Mouse (Mus musculus) intestine, embryonic 15.5 days (tissue): Measurements from ENCODE around the gene Slc20a1. TPM values are rescaled to one million over a fixed set of nuclear protein-coding genes. Genes with fewer than 3 reads are reported as not detected.

Source experiments
- ATAC-seq: fragments of 200-750 bp; cut with Nextera tagmentation; 2 replicates; pipeline ENCODE4 v1.8.0; 2017; ENCODE audit warnings: moderate TSS enrichment, moderate library complexity
- H3K27ac ChIP-seq: fragments of 300-500 bp; sonication (generic); 2 replicates; pipeline ENCODE4 v1.5.1; 2015; ENCODE audit warnings: mild to moderate bottlenecking, inconsistent platforms
- H3K27me3 ChIP-seq: fragments of 300-500 bp; sonication (generic); replicated peaks from 2 replicates; pipeline ENCODE4 v1.6.1; 2015; ENCODE audit warnings: inconsistent platforms
- H3K36me3 ChIP-seq: fragments of 300-500 bp; sonication (generic); 2 replicates; pipeline ENCODE4 v1.6.1; 2015; ENCODE audit warnings: inconsistent platforms
- H3K4me1 ChIP-seq: fragments of 300-500 bp; sonication (generic); replicated peaks from 2 replicates; pipeline ENCODE4 v1.6.1; 2015; ENCODE audit warnings: inconsistent platforms
- H3K4me2 ChIP-seq: fragments of 300-500 bp; sonication (generic); replicated peaks from 2 replicates; pipeline ENCODE4 v1.6.1; 2015; ENCODE audit warnings: mild to moderate bottlenecking, inconsistent platforms
- H3K4me3 ChIP-seq: fragments of 300-500 bp; sonication (generic); replicated peaks from 2 replicates; pipeline ENCODE4 v1.5.1; 2015; ENCODE audit warnings: inconsistent platforms
- H3K9ac ChIP-seq: fragments of 300-500 bp; sonication (generic); 2 replicates; pipeline ENCODE4 v1.6.1; 2015; ENCODE audit warnings: inconsistent platforms
- H3K9me3 ChIP-seq: fragments of 300-500 bp; sonication (generic); 2 replicates; pipeline ENCODE4 v1.6.1; 2016; ENCODE audit warnings: inconsistent platforms
- WGBS: fragments of 180-500 bp; shearing (Covaris S2); methylation state at CpG from one replicate; pipeline ENCODE4 v1.1.7; 2015; 5-methylcytosine and 5-hydroxymethylcytosine counted together
- polyA plus RNA-seq: library from polyadenylated mRNA; unstranded; fragments of >200 nt; fragmentation: Nextera tagmentation; extraction: Ambion mirVana; gene quantifications from 2 replicates; pipeline ENCODE4 v1.2.1, GENCODE M21; 2015

The Slc20a1 gene
- polyA plus RNA-seq, 1 experiment from 2014 or later, result 35.4 TPM

DNA sequence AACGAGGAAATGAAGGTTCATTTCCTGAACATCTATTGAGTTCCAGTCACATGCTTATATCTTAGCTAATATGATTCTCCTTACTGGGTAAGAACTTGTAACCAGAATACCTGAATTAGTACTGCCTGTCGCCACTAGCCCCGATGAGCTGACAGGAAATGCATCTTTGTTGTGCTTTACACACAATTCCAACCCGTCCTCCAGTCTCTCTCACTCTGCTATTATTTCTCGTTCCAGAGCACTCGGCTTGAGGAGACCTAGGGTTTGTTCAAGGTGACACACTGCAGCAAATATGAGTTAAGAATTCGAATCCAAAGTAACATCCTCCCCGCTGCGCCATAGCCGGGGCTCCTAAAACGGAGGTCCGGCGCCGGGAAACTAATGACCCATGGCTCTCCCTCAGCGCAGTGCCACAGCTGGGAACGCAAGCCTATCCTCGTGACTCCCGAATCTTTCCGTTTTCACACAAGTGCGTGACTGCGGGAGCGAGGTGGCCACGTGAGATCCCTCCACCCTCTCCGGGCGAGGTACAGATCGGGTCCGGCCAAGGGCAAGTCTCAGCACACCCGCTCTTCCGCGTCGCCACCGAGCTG is 625 bp upstream of the Slc20a1 start:
- peak overlapping the region; percentile 84 for H3K4me3 ChIP-seq
- peak overlapping the region; percentile 89 for H3K4me2 ChIP-seq
- ATAC-seq, result no peak
- H3K9me3 ChIP-seq, result no peaks in the 10 kb centered on the region
- H3K27me3 ChIP-seq, result no peaks in the 10 kb centered on the region
- H3K36me3 ChIP-seq, result no peaks in the 10 kb centered on the region
- H3K9ac ChIP-seq, result peak overlapping the region; percentile 70
- peak overlapping the region; percentile 66 for H3K27ac ChIP-seq
- peaks cover 3% of the 10 kb centered on the region; the same call in 1 of the 2 replicates for H3K4me1 ChIP-seq
- WGBS, result under 1% methylated on average over 32 of the region's 32 CpGs

DNA sequence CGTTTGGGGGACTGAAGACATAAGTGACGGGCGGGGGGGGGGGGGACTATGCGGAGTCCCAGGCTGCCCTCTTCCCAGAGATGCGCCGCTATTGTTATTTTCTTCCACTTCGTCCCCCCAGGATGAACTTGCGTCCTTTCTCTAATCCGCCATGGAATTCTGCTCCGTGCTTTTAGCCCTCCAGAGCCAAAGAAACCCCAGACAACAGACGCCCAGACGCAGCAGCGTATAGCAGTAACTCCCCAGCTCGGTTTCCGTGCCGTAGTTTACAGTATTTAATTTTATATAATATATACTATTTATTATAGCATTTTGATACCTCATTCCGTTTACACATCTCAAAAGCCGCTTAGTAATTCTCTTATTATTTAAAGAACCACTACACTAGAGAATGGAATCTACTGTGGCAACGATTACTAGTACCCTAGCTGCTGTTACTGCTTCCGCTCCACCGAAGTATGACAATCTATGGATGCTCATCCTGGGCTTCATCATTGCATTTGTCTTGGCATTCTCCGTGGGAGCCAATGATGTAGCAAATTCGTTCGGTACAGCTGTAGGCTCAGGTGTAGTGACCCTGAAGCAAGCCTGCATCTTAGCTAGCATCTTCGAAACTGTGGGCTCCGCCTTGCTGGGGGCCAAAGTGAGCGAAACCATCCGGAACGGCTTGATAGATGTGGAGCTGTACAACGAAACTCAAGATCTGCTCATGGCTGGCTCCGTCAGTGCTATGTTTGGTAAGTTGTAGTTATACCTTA is 943 bp downstream of the Slc20a1 start:
- H3K4me3 ChIP-seq, result peak overlapping the region; percentile 84
- H3K36me3 ChIP-seq, result no peaks in the 10 kb centered on the region
- H3K9ac ChIP-seq, result peak overlapping the region; percentile 93
- H3K9me3 ChIP-seq, result no peaks in the 10 kb centered on the region
- H3K4me2 ChIP-seq, result peak overlapping the region; percentile 57
- peak overlapping the region; percentile 92; the same call in 1 of the 2 replicates for H3K27ac ChIP-seq
- H3K4me1 ChIP-seq, result peaks cover 3% of the 10 kb centered on the region; the same call in 1 of the 2 replicates
- ATAC-seq, result no peak
- no peaks in the 10 kb centered on the region for H3K27me3 ChIP-seq
- 9% methylated on average over 29 of the region's 31 CpGs for WGBS

- Histone ChIP-seq H3K9me3 (no peaks in the 10 kb centered on the region), H3K4me3 (no peak overlapping the region), H3K9ac (no peak overlapping the region), H3K4me2 (no peak overlapping the region), H3K27ac (no peak overlapping the region), H3K27me3 (no peaks in the 10 kb centered on the region), H3K4me1 (no peaks in the 10 kb centered on the region; the same call in 1 of the 2 replicates), H3K36me3 (peaks cover 25% of the 10 kb centered on the region)
- no peak for ATAC-seq
- WGBS, result 78% methylated on average over 6 of the region's 6 CpGs
These were observed 6.4 kb downstream of the Slc20a1 start for GRCm38 (mm10) chr2:129205000-129205399.

GRCm38 (mm10) chr2:129206824-129207223 is 8.3 kb downstream of the Slc20a1 start:
- Histone ChIP-seq H3K9ac (no peak overlapping the region), H3K27me3 (no peaks in the 10 kb centered on the region), H3K36me3 (peaks cover 25% of the 10 kb centered on the region), H3K9me3 (no peaks in the 10 kb centered on the region), H3K4me3 (no peak overlapping the region), H3K4me2 (no peak overlapping the region), H3K4me1 (no peaks in the 10 kb centered on the region), H3K27ac (no peak overlapping the region)
- 79% methylated on average over 8 of the region's 8 CpGs for WGBS
- 0 out of 2 replicates have a peak, but pooled peaks have one; percentile 6 for ATAC-seq

DNA sequence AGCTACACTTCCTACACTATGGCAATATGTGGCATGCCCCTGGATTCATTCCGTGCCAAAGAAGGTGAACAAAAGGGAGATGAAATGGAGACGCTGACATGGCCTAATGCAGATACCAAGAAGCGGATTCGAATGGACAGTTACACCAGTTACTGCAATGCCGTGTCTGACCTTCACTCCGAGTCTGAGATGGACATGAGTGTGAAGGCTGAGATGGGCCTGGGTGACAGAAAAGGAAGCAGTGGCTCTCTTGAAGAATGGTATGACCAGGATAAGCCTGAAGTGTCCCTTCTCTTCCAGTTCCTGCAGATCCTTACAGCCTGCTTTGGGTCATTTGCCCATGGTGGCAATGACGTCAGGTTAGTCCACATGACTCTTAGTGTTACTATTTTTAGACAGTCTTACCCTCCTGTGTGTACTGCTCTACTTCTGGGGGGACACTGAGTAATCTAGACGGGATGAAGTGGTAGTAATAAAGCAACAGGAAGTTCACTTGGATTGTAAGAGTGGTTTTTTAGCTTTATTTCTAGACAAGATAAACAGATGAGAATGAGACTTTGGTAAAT is 9.7 kb downstream of the Slc20a1 start:
- WGBS, result 83% methylated on average over 8 of the region's 8 CpGs
- no peaks in the 10 kb centered on the region for H3K9me3 ChIP-seq
- ATAC-seq, result no peak
- peaks cover 25% of the 10 kb centered on the region for H3K36me3 ChIP-seq
- H3K4me2 ChIP-seq, result no peak overlapping the region
- H3K27me3 ChIP-seq, result no peaks in the 10 kb centered on the region
- H3K9ac ChIP-seq, result no peak overlapping the region
- H3K4me3 ChIP-seq, result no peak overlapping the region
- no peaks in the 10 kb centered on the region for H3K4me1 ChIP-seq
- no peak overlapping the region for H3K27ac ChIP-seq

- Histone ChIP-seq H3K9ac (no peak overlapping the region), H3K4me1 (no peaks in the 10 kb centered on the region), H3K4me2 (no peak overlapping the region), H3K9me3 (no peaks in the 10 kb centered on the region), H3K27ac (no peak overlapping the region), H3K27me3 (no peaks in the 10 kb centered on the region), H3K4me3 (no peak overlapping the region), H3K36me3 (peaks cover 25% of the 10 kb centered on the region)
- ATAC-seq, result no peak
- WGBS, result 73% methylated on average over 8 of the region's 8 CpGs
These were observed 11.7 kb downstream of the Slc20a1 start for GRCm38 (mm10) chr2:129210089-129210749.

DNA sequence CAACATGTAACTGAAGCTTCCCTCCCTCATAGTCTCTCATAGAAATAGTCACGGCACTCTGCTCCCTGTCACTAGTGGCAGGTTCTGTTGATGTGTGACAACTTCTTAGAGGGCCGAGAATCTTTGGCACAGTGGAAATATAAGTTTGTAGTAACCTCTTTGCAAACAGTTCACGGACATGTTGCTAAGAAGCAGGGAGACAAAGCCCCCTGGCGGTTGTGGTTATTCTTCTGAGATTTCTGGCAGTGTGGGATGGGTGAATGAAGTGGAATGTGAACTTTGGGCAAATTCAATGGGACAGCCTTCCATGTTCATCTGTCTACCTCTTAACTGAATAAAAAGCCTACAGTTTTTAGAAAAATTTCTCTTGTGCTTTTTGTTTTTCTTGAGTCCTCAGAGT is 12.7 kb downstream of the Slc20a1 start:
- no peak overlapping the region for H3K9ac ChIP-seq
- H3K27me3 ChIP-seq, result no peaks in the 10 kb centered on the region
- H3K9me3 ChIP-seq, result no peaks in the 10 kb centered on the region
- no peak overlapping the region for H3K4me3 ChIP-seq
- H3K4me2 ChIP-seq, result no peak overlapping the region
- 76% methylated on average over 4 of the region's 4 CpGs for WGBS
- no peaks in the 10 kb centered on the region for H3K4me1 ChIP-seq
- no peak for ATAC-seq
- peaks cover 22% of the 10 kb centered on the region for H3K36me3 ChIP-seq
- no peak overlapping the region for H3K27ac ChIP-seq

- ATAC-seq, result no peak
- Histone ChIP-seq H3K4me3 (no peak overlapping the region), H3K27me3 (no peaks in the 10 kb centered on the region), H3K4me1 (no peaks in the 10 kb centered on the region), H3K9ac (no peak overlapping the region), H3K9me3 (no peaks in the 10 kb centered on the region), H3K36me3 (peaks cover 19% of the 10 kb centered on the region), H3K27ac (no peak overlapping the region), H3K4me2 (no peak overlapping the region)
- 52% methylated on average over 2 of the region's 2 CpGs for WGBS
These were observed 13.4 kb downstream of the Slc20a1 start for GRCm38 (mm10) chr2:129211957-129212356.

DNA sequence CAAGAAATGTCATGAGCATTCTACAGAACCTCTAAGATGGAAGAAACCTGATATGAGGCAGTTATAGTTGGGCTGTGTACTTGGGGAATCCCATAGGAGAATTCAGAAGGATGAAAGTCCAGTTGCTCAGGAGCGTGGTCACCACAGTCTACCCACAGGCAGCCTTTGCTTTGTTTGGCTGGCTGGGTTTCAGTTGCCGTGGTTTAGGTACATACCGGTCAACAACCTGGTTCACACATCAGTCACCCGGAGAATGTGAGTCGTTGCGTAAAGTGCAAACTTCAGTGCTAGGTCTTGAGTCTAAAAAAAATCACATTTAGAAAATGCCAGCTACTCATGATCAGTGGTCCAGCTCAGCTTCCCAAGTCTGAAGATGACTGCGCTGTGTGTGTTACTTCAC is 14.0 kb downstream of the Slc20a1 start:
- Histone ChIP-seq H3K4me2 (no peak overlapping the region), H3K36me3 (peaks cover 17% of the 10 kb centered on the region), H3K4me1 (no peaks in the 10 kb centered on the region), H3K27me3 (no peaks in the 10 kb centered on the region), H3K4me3 (no peak overlapping the region), H3K27ac (no peak overlapping the region), H3K9ac (no peak overlapping the region), H3K9me3 (no peaks in the 10 kb centered on the region)
- WGBS, result 87% methylated on average over 7 of the region's 7 CpGs
- no peak for ATAC-seq

GRCm38 (mm10) chr2:129214774-129215173 is 16.2 kb downstream of the Slc20a1 start:
- WGBS, result 86% methylated on average over 5 of the region's 5 CpGs
- ATAC-seq, result peak; percentile 65; the same call in 1 of the 2 replicates
- Histone ChIP-seq H3K4me1 (no peaks in the 10 kb centered on the region), H3K9ac (no peak overlapping the region), H3K27me3 (no peaks in the 10 kb centered on the region), H3K9me3 (no peaks in the 10 kb centered on the region), H3K4me3 (no peak overlapping the region), H3K27ac (no peak overlapping the region), H3K4me2 (no peak overlapping the region), H3K36me3 (peaks cover under 1% of the 10 kb centered on the region; the same call in 1 of the 2 replicates)

DNA sequence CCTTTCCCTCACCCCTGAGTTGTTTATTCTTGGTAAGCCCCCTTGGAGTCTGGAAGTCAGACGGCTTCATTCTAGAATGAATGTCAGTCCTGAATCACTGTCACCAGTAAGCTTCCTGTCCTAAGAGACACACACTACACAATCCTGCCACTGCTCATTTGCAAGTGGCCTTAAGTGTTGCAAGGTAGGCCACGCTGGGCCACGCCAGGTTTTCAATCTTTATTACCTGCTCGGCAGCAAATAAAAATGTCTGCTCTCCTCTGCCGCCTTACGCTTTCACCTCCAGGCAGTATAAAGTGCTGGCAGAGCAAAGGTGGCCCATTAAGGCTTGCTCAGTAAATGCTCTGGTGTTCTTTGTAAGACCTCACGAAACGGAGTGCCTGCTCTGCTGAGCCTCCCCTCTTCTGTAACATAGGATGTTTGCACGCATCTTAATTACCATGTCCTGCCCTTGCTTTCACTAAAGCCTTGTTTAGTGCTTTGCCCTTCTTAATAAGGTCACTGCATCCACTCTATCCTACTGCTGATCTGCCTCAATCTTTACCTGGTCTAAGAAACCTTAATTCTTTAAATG is 19.1 kb downstream of the Slc20a1 start:
- Histone ChIP-seq H3K4me3 (no peak overlapping the region), H3K9me3 (no peaks in the 10 kb centered on the region), H3K9ac (no peak overlapping the region), H3K27me3 (no peaks in the 10 kb centered on the region), H3K4me2 (no peak overlapping the region), H3K36me3 (no peaks in the 10 kb centered on the region), H3K4me1 (no peaks in the 10 kb centered on the region), H3K27ac (no peak overlapping the region)
- ATAC-seq, result peak; percentile 67; the same call in 1 of the 2 replicates
- 35% methylated on average over 9 of the region's 9 CpGs for WGBS

GRCm38 (mm10) chr2:129218537-129219105 is 20.1 kb downstream of the Slc20a1 start:
- 85% methylated on average over 4 of the region's 4 CpGs for WGBS
- H3K4me1 ChIP-seq, result no peaks in the 10 kb centered on the region
- ATAC-seq, result no peak
- H3K4me3 ChIP-seq, result no peak overlapping the region
- H3K27me3 ChIP-seq, result no peaks in the 10 kb centered on the region
- H3K9me3 ChIP-seq, result no peaks in the 10 kb centered on the region
- no peak overlapping the region for H3K9ac ChIP-seq
- H3K36me3 ChIP-seq, result no peaks in the 10 kb centered on the region
- no peak overlapping the region for H3K27ac ChIP-seq
- no peak overlapping the region for H3K4me2 ChIP-seq
